Mouse (Mus musculus): ENCODE results near the gene Aass.

DNA sequence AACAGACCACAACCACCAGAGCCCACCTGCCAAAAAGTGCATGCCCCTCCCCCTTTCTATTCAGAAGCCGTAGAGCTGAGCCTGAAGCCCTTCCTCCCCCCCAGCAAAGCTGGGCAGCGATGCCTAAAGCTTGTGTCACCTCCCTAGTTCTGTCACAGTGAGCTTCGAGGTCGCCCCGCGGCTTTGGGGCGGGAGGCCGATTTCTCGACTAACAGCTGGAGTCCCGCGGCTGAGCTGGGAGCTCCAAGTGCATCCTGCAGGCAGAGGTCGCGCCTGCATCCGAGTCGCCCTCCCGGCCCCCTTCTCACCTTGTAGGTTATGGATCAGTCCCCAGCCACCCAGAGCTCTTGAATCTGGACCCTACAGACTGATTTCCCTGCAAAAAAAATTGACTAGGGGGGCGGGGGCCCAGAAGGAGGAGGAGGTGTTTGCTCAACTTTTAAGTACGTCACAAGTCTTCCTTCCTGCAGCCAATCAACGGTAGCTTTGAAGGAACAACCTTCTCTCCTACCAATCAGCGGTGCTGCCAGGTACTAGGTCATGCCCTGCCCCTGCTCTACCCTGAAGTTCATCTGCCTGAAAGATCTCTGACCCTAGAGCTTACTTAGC is at the start of gene Aass:
- TF ChIP-seq CTCF (IDR thresholded peaks at IDR 0.05; ENCODE audit: extremely low read depth, insufficient read depth, low read length) = no peak
- no peak for TF ChIP-seq POLR2A (IDR thresholded peaks at IDR 0.05; ENCODE audit: extremely low read depth, insufficient read depth, low read length)

Data from cortical plate, adult 2 months (tissue).